Mouse (Mus musculus) urinary bladder, postnatal 36 days (tissue): ENCODE measurements around the gene Cntn1.

Source experiments
- DNase-seq, 2 experiments: peaks; one replicate each; pipeline ENCODE4 v3.0.0; 2022; ENCODE audit warnings: low spot score in 2 of 2, mixed read lengths in 1 of 2

Cntn1 gene

GRCm38 (mm10) chr15:92137026-92137425, 86.1 kb downstream of the Cntn1 start:
- no peak for DNase-seq

DNA sequence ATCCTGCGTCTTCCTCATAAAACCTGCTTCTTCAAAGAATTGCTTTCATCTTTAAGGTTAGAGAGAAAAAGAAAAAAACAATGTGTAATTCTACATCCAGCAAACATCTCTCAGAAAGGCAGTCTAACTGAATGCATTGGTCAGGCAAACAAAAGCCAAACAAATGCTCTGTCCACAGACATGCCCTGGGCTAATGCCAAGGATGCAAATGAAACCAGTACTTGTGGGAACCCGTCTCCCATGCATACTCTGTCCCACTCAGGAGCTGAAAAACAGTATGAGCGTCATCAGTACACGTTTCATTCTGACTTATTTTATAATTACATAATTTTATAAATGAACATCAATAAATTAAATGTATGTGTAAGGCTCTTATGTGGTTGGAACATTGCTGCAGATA, 91.0 kb downstream of the Cntn1 start:
- no peak for DNase-seq

GRCm38 (mm10) chr15:92154921-92155320, 104.0 kb downstream of the Cntn1 start:
- no peak for DNase-seq

GRCm38 (mm10) chr15:92160855-92161162, 109.8 kb downstream of the Cntn1 start:
- no peak for DNase-seq

- DNase-seq: no peak
Observed at GRCm38 (mm10) chr15:92161163-92162025, 110.4 kb downstream of the Cntn1 start.

- DNase-seq: no peak
Observed at GRCm38 (mm10) chr15:92162835-92163234, 111.9 kb downstream of the Cntn1 start.

DNA sequence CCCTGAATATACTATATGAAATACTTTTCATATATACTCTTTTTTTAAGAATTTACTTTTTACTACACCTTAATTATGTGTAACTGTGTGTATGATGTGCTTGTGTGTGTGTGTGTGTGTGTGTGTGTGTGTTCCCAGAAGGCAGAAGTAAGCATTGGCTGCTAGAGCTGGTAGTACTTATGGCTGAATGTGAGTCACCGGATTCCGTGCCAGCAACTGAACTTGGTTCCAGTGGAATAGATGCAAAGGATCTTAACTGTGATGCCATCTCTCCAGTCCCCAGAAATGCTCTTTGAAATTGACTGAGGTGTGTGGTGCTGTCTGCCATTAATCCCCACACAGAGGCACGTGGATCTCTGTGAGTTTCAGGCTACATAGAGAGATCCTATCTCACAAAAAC, 113.2 kb downstream of the Cntn1 start:
- no peak for DNase-seq

DNA sequence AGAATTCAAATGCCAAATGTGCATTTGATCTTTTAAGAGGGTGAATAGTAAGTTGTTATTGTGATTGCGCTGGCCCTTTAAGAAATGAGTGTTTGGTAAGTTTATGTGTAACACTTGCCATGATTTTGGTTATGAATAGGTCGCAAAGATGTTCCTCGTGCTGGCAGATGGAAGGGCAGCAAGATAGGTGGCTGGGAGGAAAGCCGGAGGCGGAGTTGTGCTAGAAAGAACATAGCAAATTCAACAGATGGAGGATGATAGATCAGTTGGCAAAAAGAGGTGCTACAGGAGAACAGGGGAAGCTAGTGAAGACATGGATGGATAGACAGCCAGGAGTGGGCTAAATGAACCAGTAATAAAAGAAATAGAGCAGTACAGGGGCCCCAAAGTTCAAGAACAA, 115.3 kb downstream of the Cntn1 start:
- no peak for DNase-seq

DNA sequence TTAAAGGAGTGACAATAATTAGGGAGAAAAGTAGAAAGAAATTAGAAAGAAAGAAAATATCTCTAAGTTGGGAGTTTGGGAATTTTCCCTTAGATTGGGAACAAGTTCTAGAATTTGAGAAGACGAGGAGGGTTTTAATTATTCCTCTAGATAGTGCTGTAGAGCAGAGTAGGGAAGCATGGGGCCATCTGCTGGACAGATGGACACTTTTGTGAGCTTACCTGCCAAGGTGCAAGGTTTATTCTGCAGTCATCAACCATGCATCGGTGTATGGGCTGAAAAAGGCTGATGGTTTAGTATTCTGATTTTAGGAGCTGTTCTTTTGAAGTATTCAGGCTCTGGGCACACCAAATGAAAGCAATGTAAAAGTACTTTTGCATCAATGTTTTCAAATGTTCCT, 124.8 kb downstream of the Cntn1 start:
- no peak for DNase-seq

GRCm38 (mm10) chr15:92177413-92177812, 126.4 kb downstream of the Cntn1 start:
- no peak for DNase-seq

GRCm38 (mm10) chr15:92185484-92185883, 134.5 kb downstream of the Cntn1 start:
- no peak for DNase-seq

DNA sequence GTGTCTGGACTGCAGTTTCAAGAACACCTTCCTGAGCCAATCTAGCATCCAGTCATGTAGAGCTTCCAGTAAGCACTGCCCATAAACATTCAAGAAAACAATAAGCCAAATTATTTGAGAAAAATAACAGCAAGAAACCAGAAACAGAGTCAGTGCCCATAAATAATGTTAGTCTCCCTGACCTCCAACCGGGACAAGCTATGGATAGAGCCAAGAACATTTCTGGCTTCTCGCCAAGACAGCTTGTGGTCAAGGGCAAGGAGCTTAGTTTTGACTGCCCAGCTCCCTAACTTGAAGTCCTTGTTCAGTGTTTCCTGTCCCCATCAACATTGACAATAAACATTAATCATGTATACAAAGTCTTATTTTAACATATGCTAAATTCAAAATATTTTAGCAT, 139.0 kb downstream of the Cntn1 start:
- DNase-seq: peak in 1 of 2 experiments; percentile 14

DNA sequence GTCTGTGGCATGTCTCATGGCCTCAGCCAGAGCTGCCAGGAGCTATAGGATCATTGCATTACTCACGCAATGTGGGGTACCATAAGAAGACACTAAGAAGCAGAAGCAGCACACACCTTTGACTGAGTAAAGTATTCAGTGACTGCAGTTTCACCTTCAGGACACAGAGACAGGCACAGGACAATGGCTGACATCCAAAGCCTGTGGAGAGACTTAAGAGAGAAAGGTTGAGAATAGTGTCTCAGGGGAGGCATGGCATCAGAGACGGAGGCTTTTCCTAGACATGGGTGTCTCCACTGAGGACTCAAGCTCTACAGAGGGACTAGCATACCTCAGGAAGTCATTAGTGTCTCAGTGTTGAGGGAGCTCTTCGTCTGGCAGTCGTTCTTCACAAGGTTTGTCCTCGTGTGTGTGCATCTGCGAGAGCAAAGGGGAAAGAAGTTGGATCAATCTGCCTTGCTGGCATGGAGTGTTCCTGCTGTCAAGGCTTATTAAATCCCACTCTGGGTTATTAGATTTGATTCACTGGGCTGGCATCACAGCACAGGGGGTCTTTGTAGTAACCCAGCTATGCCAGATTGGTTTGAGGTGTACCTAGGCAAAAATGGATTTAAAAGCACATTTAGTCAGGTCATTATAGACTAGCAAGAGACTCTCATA, 149.5 kb downstream of the Cntn1 start:
- DNase-seq: no peak

GRCm38 (mm10) chr15:92206695-92207094, 155.7 kb downstream of the Cntn1 start:
- DNase-seq: no peak

- no peak for DNase-seq
Observed at GRCm38 (mm10) chr15:92209778-92210177, 158.8 kb downstream of the Cntn1 start.

DNA sequence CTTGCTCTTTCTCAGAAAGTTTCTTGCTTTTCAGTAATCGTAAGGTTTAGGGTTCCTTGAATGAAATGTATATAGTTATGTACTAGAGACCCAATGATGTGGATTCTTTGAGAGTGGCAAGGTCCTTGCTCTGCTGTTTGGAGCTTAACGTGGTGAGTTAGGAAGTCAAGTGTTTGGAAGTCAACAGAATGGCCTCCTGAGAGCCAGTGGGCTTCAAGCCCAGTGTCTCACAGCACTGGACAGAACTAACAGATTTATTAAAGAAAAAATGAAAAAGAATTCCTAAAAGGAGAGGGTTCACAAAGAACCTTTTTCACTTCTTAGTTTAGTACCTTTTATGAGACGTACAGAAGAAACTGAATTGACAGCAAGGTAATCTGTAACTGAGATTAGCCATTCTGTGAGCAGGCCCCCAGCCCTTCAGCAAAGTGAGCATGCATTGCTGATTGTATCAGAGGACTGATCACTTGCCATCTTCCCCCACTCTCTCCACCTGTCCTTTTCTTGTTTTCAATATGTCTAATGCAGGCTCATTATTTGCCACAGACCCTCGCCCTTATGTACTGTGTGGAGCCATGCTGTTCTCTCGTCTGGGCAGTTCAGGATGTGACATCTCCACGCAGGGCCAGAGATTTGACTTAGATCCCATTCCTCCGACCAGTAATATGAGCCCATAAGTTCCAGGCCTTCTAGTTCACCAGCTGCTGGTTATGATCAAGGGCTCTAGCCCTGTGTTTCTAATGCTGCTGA, 159.7 kb downstream of the Cntn1 start:
- no peak for DNase-seq

- DNase-seq: no peak
Observed at GRCm38 (mm10) chr15:92215841-92216240, 164.9 kb downstream of the Cntn1 start.

DNA sequence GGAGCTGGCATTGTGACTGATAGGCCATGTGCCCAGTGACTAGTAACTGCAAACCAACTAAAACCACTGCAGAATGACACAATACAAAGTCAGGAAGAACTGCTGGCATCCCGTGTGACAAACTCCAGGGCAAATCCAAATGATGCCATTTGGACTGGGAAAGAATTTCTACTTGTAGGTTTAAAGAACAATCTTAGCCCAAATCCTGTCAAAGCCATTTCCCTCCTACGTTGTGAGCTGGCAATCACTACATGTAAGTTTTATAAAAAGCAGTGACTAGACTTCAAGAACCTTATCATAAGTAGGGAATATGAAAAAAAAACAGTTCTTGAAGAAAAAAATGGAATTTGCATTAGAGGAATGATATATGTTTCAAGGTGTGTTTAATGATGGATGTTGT, 170.5 kb downstream of the Cntn1 start:
- DNase-seq: no peak

DNA sequence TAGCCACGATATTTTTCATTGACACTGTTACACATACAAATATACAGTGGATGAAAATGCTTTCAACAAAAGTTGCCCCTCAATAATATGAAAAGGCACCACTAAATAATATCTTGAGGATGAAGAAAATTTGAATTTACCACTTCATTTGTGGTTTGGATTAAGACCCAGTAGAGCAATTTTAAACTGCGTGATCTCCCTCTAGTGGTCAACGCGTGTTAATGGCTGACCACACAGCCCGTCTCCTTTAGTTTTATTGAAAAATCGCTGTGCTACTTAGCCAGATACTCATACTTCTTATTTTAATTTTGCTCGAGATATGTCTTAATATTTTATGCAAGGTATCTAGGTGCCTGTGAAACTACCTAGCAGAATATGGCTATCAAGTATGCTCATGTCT, 180.4 kb downstream of the Cntn1 start:
- no peak for DNase-seq

DNA sequence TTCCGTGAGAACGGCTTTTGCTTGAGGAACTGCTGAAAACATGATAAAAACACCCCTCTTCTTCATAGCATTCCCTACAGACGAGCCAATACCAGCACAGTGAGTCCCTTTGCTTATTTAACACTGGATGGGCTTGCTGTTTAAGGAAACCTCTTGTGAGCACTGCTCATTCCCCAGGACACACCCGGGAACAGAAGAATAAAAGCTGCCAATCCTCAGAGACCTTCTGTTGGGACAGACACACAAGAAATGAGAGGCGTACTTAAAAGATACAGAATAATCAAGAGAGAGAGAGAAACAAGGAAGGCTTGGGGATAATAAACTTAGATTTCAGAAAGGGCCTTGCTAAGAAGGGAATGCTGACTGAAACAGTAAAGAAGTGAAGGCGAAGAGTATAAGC, 184.9 kb downstream of the Cntn1 start:
- DNase-seq: no peak

- DNase-seq: peak; percentile 35 to 41
Observed at GRCm38 (mm10) chr15:92264980-92265707, 214.2 kb downstream of the Cntn1 start.

DNA sequence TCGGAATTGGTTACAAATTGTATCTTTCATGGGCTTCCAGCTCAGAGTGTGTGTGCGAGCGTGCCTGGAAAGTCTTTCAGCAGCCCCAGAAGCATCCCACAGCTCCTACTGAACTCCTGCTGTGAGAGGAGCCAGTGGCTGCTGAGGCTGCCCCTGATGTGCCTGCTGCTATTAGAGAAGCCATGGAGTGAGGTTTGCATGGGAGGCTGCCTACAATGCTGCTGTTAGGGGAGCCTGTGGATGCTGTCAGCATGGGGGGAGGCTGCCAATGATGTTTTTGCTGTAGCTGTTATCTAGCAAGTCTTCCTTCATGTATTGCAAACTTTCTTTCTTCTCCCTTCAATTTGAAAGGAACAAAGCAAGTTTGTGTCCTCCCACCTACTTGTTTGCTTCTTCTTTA, 217.4 kb downstream of the Cntn1 start:
- DNase-seq: no peak
